Mouse (Mus musculus) embryonic fibroblast, embryonic 13.5 days (primary cell): Measurements from ENCODE around the gene Atp13a2.

Source experiments
- CTCF ChIP-seq: IDR thresholded peaks from 2 replicates; pipeline ENCODE4 v1.5.1; 2011; ENCODE audit warnings: mild to moderate bottlenecking, control low read depth, low read length, moderate library complexity, borderline replicate concordance; ENCODE audit not compliant: insufficient read depth
- POLR2A ChIP-seq: IDR thresholded peaks from 2 replicates; pipeline ENCODE4 v1.6.1; 2011; ENCODE audit warnings: low read depth, mild to moderate bottlenecking, control low read depth, low read length, moderate library complexity

DNA sequence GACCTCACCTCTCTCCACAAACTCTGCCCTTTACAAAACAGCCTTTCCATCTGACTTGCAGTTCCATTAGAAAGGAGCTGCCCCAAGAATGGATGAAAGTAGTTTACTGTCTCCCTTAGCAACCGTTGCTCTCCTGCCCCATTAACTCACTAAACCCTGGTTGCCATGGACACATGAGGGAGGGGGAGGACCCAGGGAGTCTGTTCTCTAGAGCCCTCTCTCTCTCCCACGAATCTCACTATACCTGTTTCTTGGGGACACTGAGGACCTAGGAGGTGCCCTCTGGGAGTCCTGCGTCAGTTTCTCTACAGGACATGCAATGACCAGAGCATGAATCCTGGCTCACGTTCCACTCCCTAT lies 62.8 kb downstream of the Atp13a2 start:
- TF ChIP-seq POLR2A: no peak
- no peak for TF ChIP-seq CTCF
